Mouse (Mus musculus): ENCODE measurements at regions not wholly inside any gene's neighbourhood (a gene's known extent, or its start where the extent isn't known, plus 50 kb on each side); places are given as distances from the start of the nearest gene placed in this dataset.

DNA sequence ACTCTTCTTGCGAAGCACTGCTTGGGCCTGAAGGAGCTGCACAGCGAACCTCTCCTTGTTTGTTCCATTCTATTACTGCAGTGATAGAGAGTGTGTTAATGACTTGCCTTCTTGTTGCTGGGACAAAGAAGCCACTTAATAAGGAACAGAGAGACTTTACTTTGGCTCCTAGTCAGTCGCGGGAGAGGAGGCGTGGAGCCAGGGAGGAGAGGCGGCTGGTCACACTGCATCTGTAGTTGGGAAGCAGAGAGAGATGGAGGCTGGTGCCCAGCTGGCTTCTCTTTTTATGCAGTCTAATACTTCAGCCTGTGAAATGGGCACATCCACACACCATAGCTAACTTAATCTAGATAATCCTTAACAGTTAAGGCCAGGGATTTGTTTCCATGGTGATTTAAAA lies 159.4 kb upstream of the Kcnab2 start:
- TF ChIP-seq POLR2A (IDR thresholded peaks at IDR 0.05; ENCODE audit: borderline replicate concordance, extremely low read depth, low read depth, low read length) (no peak), CTCF (IDR thresholded peaks at IDR 0.05; ENCODE audit: insufficient read depth, low read length) (no peak)
